Mouse (Mus musculus) ES-Bruce4 (cell line): Measurements from ENCODE around the gene Spsb4.

Experiments used
- CTCF ChIP-seq: IDR thresholded peaks from one replicate; pipeline ENCODE4 v1.8.1; 2011; ENCODE audit warnings: low read depth, low read length
- POLR2A ChIP-seq: IDR thresholded peaks from one replicate; pipeline ENCODE4 v1.8.1; 2011; ENCODE audit warnings: low read length; ENCODE audit not compliant: insufficient read depth

DNA sequence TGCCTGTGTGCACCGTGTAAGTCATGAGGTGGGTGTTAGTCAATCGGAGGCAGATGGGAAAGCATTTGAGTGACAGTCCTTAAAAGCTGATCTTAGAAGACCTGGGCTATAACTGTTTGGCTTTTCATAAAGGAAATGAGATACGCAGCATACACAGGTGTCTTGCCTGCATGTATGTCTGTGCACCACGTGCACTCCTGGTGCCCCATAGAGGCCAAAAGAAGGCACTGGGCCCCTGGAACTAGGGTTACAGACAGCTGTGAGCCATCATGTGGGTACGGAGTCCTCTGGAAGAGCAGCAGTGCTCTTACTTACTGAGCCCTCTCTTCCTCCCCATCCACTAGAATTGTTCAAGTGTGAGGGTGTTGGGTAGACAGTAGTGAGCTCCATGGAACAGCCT, 70.1 kb downstream of the Spsb4 start:
- TF ChIP-seq CTCF (no peak), POLR2A (no peak)
